Mouse (Mus musculus): ENCODE data around the gene B3gat2. TPM values are rescaled to one million over a fixed set of nuclear protein-coding genes. Genes with fewer than 3 reads are reported as not detected.

Gene B3gat2
- total and polyA plus RNA-seq, 3 experiments = 0.40 to 0.81 TPM; not detected in 1

DNA sequence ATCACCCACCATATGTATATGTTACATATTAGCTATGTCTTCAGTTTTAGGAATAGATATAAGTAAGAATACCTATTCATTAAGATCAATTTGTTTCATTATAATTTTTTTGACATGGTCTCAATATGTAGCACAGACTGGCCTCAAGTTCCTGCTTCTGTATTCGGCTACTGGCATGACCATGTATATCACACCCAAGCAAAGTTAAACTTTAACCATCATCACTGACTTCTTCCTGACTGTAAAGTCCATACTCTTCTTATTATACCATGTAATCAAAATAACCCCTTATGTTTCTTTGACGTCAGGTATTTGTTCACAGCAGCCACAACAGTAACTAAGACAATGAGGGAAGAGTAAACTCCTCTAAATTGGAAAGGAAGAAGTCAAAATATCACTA, 99.4 kb downstream of the B3gat2 start:
- no peaks in the 10 kb centered on the region for H3K79me2 ChIP-seq (replicated peaks; ENCODE audit: control insufficient read depth, extremely low read depth, insufficient read depth, poor library complexity, severe bottlenecking)
- dilution Hi-C loops (cut with MboI; ENCODE audit: extremely low pct_ligation_motif_present, extremely low pct_unique_long_range_greater_than_20kb, low sequenced_read_pairs) = no loop called here
- in situ Hi-C loops (cut with MboI; ENCODE audit: low pct_ligation_motif_present, low pct_unique_long_range_greater_than_20kb, low sequenced_read_pairs) = no loop called here

DNA sequence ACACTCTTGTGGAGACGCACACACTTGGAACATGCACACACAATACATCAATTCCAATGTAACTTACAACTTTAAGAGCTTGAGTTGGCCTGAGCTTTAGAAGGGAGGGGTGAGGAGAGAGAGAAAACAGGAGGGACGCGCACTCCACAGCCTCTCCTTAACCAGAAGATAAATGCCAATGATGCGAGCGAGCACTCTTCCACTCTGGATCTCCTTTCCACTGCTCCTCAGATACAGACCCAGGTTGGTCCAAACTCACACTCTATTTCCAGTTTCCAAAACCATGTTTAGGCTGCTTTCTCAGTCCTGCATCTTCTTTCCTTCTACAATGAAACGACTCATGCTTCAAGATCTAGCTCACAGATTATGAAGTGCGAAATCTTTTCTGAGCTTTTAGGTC, 104.0 kb downstream of the B3gat2 start:
- in situ Hi-C loops (cut with MboI; ENCODE audit: low pct_ligation_motif_present, low pct_unique_long_range_greater_than_20kb, low sequenced_read_pairs) = no loop called here

More for the DNA sequence above, 99.4 kb downstream of the B3gat2 start:
- Histone ChIP-seq H3K9me3 (replicated peaks; ENCODE audit: low read length) (no peaks in the 10 kb centered on the region), H3K9ac (ENCODE audit: insufficient read depth, low read depth) (no peak overlapping the region), H3K4me2 (ENCODE audit: insufficient read depth, low read depth, poor library complexity, severe bottlenecking) (no peak overlapping the region), H3K36me3 (replicated peaks in 1 of 2; ENCODE audit: control insufficient read depth in 1 of 2, insufficient read depth in 1 of 2, low read length in 1 of 2) (peaks cover 14 to 41% of the 10 kb centered on the region in 2 experiments), H3K4me3 (replicated peaks in 1 of 3; ENCODE audit: low read depth in 2 of 3, low read length in 2 of 3, poor library complexity in 1 of 3) (no peak overlapping the region), H3K27ac (ENCODE audit: insufficient read depth, low read depth) (no peak overlapping the region), H3K27me3 (replicated peaks) (no peaks in the 10 kb centered on the region), H3K4me1 (ENCODE audit: control insufficient read depth in 1 of 2, insufficient read depth in 2 of 2) (peaks cover 0 to 3% of the 10 kb centered on the region in 2 experiments; a peak in 1 of 4 replicates)
- DNase-seq (ENCODE audit: extremely low read depth) = no peak
- no peak for TF ChIP-seq ZC3H11A (IDR thresholded peaks at IDR 0.05; ENCODE audit: low read depth, low read length)
- TF ChIP-seq USF1 (IDR thresholded peaks at IDR 0.05; ENCODE audit: low read depth, low read length) = no peak
- TF ChIP-seq EP300 (IDR thresholded peaks at IDR 0.05; ENCODE audit: low read length) = no peak

DNA sequence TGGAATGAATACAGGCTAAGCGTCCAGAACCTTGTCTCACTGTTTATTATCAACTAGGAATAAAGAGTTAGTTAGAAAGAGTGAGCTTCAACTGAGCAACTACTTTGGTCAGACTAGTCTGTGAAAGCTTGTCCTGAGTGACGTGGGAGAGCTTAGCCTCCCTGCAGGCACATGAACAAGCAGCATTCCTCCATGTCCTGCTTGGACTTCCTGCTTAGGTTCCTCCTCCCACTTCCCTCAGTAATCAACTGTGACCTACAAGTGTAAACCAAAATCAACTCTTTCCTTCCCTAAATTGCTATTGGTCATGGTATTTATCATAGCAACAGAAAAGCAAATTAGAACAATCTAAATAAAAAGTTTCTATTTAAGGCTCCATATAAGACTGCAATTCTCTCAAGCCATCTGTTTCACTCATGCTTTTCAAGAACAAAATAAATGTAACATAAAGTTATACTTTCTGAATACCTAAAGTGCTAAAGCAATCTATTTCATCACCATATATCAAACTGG, 105.9 kb downstream of the B3gat2 start:
- in situ Hi-C loops (cut with MboI; ENCODE audit: low pct_ligation_motif_present, low pct_unique_long_range_greater_than_20kb, low sequenced_read_pairs) = no loop called here
- DNase-seq (ENCODE audit: extremely low read depth) = no peak
- no peak for TF ChIP-seq MAX (IDR thresholded peaks at IDR 0.05; ENCODE audit: low read length)
- TF ChIP-seq ZC3H11A (IDR thresholded peaks at IDR 0.05; ENCODE audit: low read depth, low read length) = no peak
- TF ChIP-seq USF2 (conservative IDR thresholded peaks at IDR 0.05; ENCODE audit: low read depth, low read length) = no peak
- TF ChIP-seq UBTF (IDR thresholded peaks at IDR 0.05; ENCODE audit: low read depth, low read length) = no peak
- TF ChIP-seq NRF1 (IDR thresholded peaks at IDR 0.05; ENCODE audit: low read depth, low read length) = no peak
- TF ChIP-seq CHD1 (IDR thresholded peaks at IDR 0.05; ENCODE audit: low read depth, low read length) = no peak
- no peak for TF ChIP-seq MXI1 (IDR thresholded peaks at IDR 0.05; ENCODE audit: low read depth, low read length)
- TF ChIP-seq POLR2AphosphoS2 (IDR thresholded peaks at IDR 0.05; ENCODE audit: low read depth, low read length) = no peak
- no peak for TF ChIP-seq HCFC1 (IDR thresholded peaks at IDR 0.05; ENCODE audit: low read depth, low read length)

More for the DNA sequence above, 104.0 kb downstream of the B3gat2 start:
- Histone ChIP-seq H3K4me1 (ENCODE audit: control insufficient read depth in 1 of 2, insufficient read depth in 2 of 2) (no peaks in the 10 kb centered on the region), H3K36me3 (replicated peaks in 1 of 2; ENCODE audit: control insufficient read depth in 1 of 2, insufficient read depth in 1 of 2, low read length in 1 of 2) (peaks cover 5 to 24% of the 10 kb centered on the region in 2 experiments), H3K4me2 (ENCODE audit: insufficient read depth, low read depth, poor library complexity, severe bottlenecking) (no peak overlapping the region), H3K4me3 (replicated peaks in 1 of 3; ENCODE audit: low read depth in 2 of 3, low read length in 2 of 3, poor library complexity in 1 of 3) (no peak overlapping the region), H3K9me3 (replicated peaks; ENCODE audit: low read length) (no peaks in the 10 kb centered on the region), H3K27me3 (replicated peaks) (no peaks in the 10 kb centered on the region), H3K79me2 (replicated peaks; ENCODE audit: control insufficient read depth, extremely low read depth, insufficient read depth, poor library complexity, severe bottlenecking) (no peaks in the 10 kb centered on the region), H3K27ac (ENCODE audit: insufficient read depth, low read depth) (no peak overlapping the region), H3K9ac (ENCODE audit: insufficient read depth, low read depth) (no peak overlapping the region)
- no peak for DNase-seq (ENCODE audit: extremely low read depth)
- dilution Hi-C loops (cut with MboI; ENCODE audit: extremely low pct_ligation_motif_present, extremely low pct_unique_long_range_greater_than_20kb, low sequenced_read_pairs) = no loop called here
- TF ChIP-seq MAX (IDR thresholded peaks at IDR 0.05; ENCODE audit: low read length) = no peak
- no peak for TF ChIP-seq SMC3 (IDR thresholded peaks at IDR 0.05; ENCODE audit: low read depth, low read length)
- no peak for TF ChIP-seq ETS1 (conservative IDR thresholded peaks at IDR 0.05; ENCODE audit: low read depth, low read length)
- TF ChIP-seq PAX5 (IDR thresholded peaks at IDR 0.05; ENCODE audit: low read length) = no peak
- no peak for TF ChIP-seq TBP (conservative IDR thresholded peaks at IDR 0.05; ENCODE audit: low read depth, low read length)
- TF ChIP-seq NRF1 (IDR thresholded peaks at IDR 0.05; ENCODE audit: low read depth, low read length) = no peak

More for the DNA sequence above, 105.9 kb downstream of the B3gat2 start:
- no peaks in the 10 kb centered on the region for H3K9me3 ChIP-seq (replicated peaks; ENCODE audit: low read length)
- no peak overlapping the region for H3K9ac ChIP-seq (ENCODE audit: insufficient read depth, low read depth)
- peaks cover 8 to 29% of the 10 kb centered on the region in 2 experiments for H3K36me3 ChIP-seq (replicated peaks in 1 of 2; ENCODE audit: control insufficient read depth in 1 of 2, insufficient read depth in 1 of 2, low read length in 1 of 2)
- dilution Hi-C loops (cut with MboI; ENCODE audit: extremely low pct_ligation_motif_present, extremely low pct_unique_long_range_greater_than_20kb, low sequenced_read_pairs) = no loop called here
- no peaks in the 10 kb centered on the region for H3K79me2 ChIP-seq (replicated peaks; ENCODE audit: control insufficient read depth, extremely low read depth, insufficient read depth, poor library complexity, severe bottlenecking)
- H3K27ac ChIP-seq (ENCODE audit: insufficient read depth, low read depth) = no peak overlapping the region
- no peak overlapping the region for H3K4me2 ChIP-seq (ENCODE audit: insufficient read depth, low read depth, poor library complexity, severe bottlenecking)
- no peaks in the 10 kb centered on the region for H3K27me3 ChIP-seq (replicated peaks)
- no peaks in the 10 kb centered on the region; a peak in 1 of 4 replicates for H3K4me1 ChIP-seq (ENCODE audit: control insufficient read depth in 1 of 2, insufficient read depth in 2 of 2)
- H3K4me3 ChIP-seq (replicated peaks in 1 of 3; ENCODE audit: low read depth in 2 of 3, low read length in 2 of 3, poor library complexity in 1 of 3) = no peak overlapping the region

Data from CH12.LX (cell line).